Mouse (Mus musculus) hindbrain, embryonic 11.5 days (tissue): Measurements from ENCODE around the gene Pltp. TPM values are rescaled to one million over a fixed set of nuclear protein-coding genes. Genes with fewer than 3 reads are reported as not detected.

Experiments
- ATAC-seq: fragments of 200-750 bp; cut with Nextera tagmentation; 2 replicates; pipeline ENCODE4 v1.8.0; 2017; ENCODE audit warnings: mild to moderate bottlenecking, moderate TSS enrichment, moderate library complexity; ENCODE audit not compliant: low FRiP score
- DNase-seq: peaks from one replicate; pipeline ENCODE4 v3.0.0-alpha.2; 2015; ENCODE audit warnings: low spot score
- H3K27ac ChIP-seq: fragments of 300-500 bp; sonication (generic); 2 replicates; pipeline ENCODE4 v1.5.1; 2014; ENCODE audit warnings: mild to moderate bottlenecking, low read depth, low read length
- H3K27me3 ChIP-seq: fragments of 300-500 bp; sonication (generic); 2 replicates; pipeline ENCODE4 v1.6.1; 2014; ENCODE audit warnings: mild to moderate bottlenecking, low read length, moderate library complexity, mixed read lengths; ENCODE audit not compliant: control insufficient read depth, insufficient read depth
- H3K36me3 ChIP-seq: fragments of 300-500 bp; sonication (generic); 2 replicates; pipeline ENCODE4 v1.6.1; 2014; ENCODE audit warnings: mild to moderate bottlenecking, low read length, moderate library complexity, mixed read lengths; ENCODE audit not compliant: control insufficient read depth, insufficient read depth
- H3K4me1 ChIP-seq: fragments of 300-500 bp; sonication (generic); replicated peaks from 2 replicates; pipeline ENCODE4 v1.6.1; 2014; ENCODE audit warnings: low read length, mixed read lengths; ENCODE audit not compliant: control insufficient read depth, insufficient read depth
- H3K4me2 ChIP-seq: fragments of 300-500 bp; sonication (generic); replicated peaks from 2 replicates; pipeline ENCODE4 v1.6.1; 2014; ENCODE audit warnings: mild to moderate bottlenecking, low read depth, low read length
- H3K4me3 ChIP-seq: fragments of 300-500 bp; sonication (generic); 2 replicates; pipeline ENCODE4 v1.5.1; 2014; ENCODE audit warnings: low read depth, low read length
- H3K9ac ChIP-seq: fragments of 300-500 bp; sonication (generic); 2 replicates; pipeline ENCODE4 v1.6.1; 2014; ENCODE audit warnings: low read depth, low read length
- H3K9me3 ChIP-seq: fragments of 300-500 bp; sonication (generic); 2 replicates; pipeline ENCODE4 v1.6.1; 2016; ENCODE audit warnings: low read length; ENCODE audit not compliant: control insufficient read depth
- WGBS: fragments of 180-500 bp; shearing (Covaris S2); extraction: QIAGEN DNeasy Blood & Tissue Kit; methylation state at CpG from one replicate; pipeline ENCODE4 v1.1.7; 2014; 5-methylcytosine and 5-hydroxymethylcytosine counted together
- polyA plus RNA-seq: library from polyadenylated mRNA; unstranded; fragments of >200 nt; fragmentation: Nextera tagmentation; extraction: Ambion mirVana; gene quantifications from 2 replicates; pipeline ENCODE4 v1.2.1, GENCODE M21; 2014

Gene Pltp
- polyA plus RNA-seq, 1 experiment from 2014 or later = 67.6 TPM

DNA sequence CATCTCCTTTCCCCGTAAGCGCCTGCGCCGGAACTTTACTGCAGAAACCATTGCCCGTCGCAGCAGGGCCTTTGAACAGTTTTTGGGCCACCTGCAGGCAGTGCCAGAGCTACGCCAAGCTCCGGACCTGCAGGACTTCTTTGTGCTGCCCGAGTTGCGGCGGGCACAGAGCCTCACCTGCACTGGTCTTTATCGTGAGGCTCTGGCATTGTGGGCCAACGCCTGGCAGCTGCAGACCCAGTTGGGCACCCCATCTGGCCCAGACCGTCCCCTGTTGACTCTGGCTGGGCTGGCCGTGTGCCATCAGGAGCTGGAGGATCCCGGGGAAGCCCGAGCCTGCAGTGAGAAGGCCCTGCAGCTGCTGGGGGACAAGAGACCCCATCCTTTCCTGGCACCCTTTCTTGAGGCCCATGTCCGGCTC, 65.7 kb downstream of the Pltp start:
- Histone ChIP-seq H3K27ac (no peak overlapping the region), H3K9ac (no peak overlapping the region), H3K9me3 (no peaks in the 10 kb centered on the region), H3K36me3 (peaks cover 2% of the 10 kb centered on the region; the same call in 1 of the 2 replicates), H3K4me3 (no peak overlapping the region), H3K27me3 (no peaks in the 10 kb centered on the region), H3K4me2 (no peak overlapping the region), H3K4me1 (no peaks in the 10 kb centered on the region)
- no peak for DNase-seq
- no peak for ATAC-seq
- 95% methylated on average over 18 of the region's 18 CpGs for WGBS

DNA sequence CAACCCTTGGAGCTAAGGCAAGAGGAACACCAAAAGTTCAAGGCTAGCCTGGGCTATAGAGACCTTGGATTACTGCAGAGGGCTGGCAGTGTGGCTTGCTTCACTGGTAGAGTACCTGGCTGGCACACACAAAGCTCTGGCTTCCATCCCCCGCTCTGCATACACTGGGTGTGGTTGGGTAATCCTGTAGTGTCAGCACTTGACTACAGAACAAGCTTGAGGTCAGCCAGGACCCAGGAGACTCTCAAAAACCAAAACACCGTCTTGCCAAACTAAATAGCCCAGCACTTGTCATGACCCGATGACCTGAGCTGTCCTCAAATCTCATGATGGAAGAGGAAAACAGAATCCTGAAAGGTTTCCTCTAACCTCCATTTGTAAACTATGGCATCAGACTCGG, 67.1 kb downstream of the Pltp start:
- ATAC-seq = no peak

More for the DNA sequence above, 67.1 kb downstream of the Pltp start:
- peaks cover 2% of the 10 kb centered on the region; the same call in 1 of the 2 replicates for H3K36me3 ChIP-seq
- no peaks in the 10 kb centered on the region for H3K27me3 ChIP-seq
- no peak for DNase-seq
- H3K4me3 ChIP-seq = no peak overlapping the region
- H3K9me3 ChIP-seq = no peaks in the 10 kb centered on the region
- no peak overlapping the region for H3K9ac ChIP-seq
- peaks cover 2% of the 10 kb centered on the region; the same call in 1 of the 2 replicates for H3K4me1 ChIP-seq
- H3K4me2 ChIP-seq = no peak overlapping the region
- 88% methylated on average over 4 of the region's 4 CpGs for WGBS
- H3K27ac ChIP-seq = no peak overlapping the region

Other genes starting within 250 kb of the Pltp start
- gene Wfdc6b, start 244.2 kb downstream of the Pltp start, polyA plus RNA-seq = not detected in 2 replicates
- not detected in 2 replicates for gene Wfdc8, start 244.1 kb downstream of the Pltp start, polyA plus RNA-seq
- not detected in 2 replicates for gene Wfdc16, start 218.9 kb downstream of the Pltp start, polyA plus RNA-seq
- not detected in 2 replicates for gene Wfdc10, start 201.7 kb downstream of the Pltp start, polyA plus RNA-seq
- not detected in 2 replicates for gene Wfdc9, start 201.1 kb downstream of the Pltp start, polyA plus RNA-seq
- not detected in 2 replicates for gene Wfdc11, start 183.6 kb downstream of the Pltp start, polyA plus RNA-seq
- gene Wfdc13, start 172.6 kb downstream of the Pltp start, polyA plus RNA-seq = 0.24 TPM in 1 of 2 replicates, not detected in the other
- not detected in 2 replicates for gene Spint4, start 159.2 kb downstream of the Pltp start, polyA plus RNA-seq
- not detected in 2 replicates for gene Spint5, start 142.4 kb downstream of the Pltp start, polyA plus RNA-seq
- 0.53 and 1.0 TPM in 2 replicates for gene Wfdc3, start 111.8 kb downstream of the Pltp start, polyA plus RNA-seq
- gene Dnttip1, start 111.7 kb downstream of the Pltp start, polyA plus RNA-seq = 79.4 and 81.5 TPM in 2 replicates
- 498 and 520 TPM in 2 replicates for gene Ube2c, start 87.8 kb downstream of the Pltp start, polyA plus RNA-seq
- gene Tnnc2, start 77.7 kb downstream of the Pltp start, polyA plus RNA-seq = 4.8 and 7.1 TPM in 2 replicates
- 8.6 and 11.6 TPM in 2 replicates for gene Snx21, start 71.9 kb downstream of the Pltp start, polyA plus RNA-seq
- 11.9 and 12.8 TPM in 2 replicates for gene Acot8, start 52.8 kb downstream of the Pltp start, polyA plus RNA-seq
- 13.3 and 13.7 TPM in 2 replicates for gene Zswim3, start 52.6 kb downstream of the Pltp start, polyA plus RNA-seq
- gene Zswim1, start 35.0 kb downstream of the Pltp start, polyA plus RNA-seq = 22.9 and 23.0 TPM in 2 replicates
- gene Spata25, start 29.2 kb downstream of the Pltp start, polyA plus RNA-seq = not detected in 2 replicates
- 85.7 and 92.0 TPM in 2 replicates for gene Ctsa, start 24.8 kb downstream of the Pltp start, polyA plus RNA-seq
- gene Neurl2, start 24.3 kb downstream of the Pltp start, polyA plus RNA-seq = 3.0 and 4.4 TPM in 2 replicates
- 58.1 and 60.0 TPM in 2 replicates for gene Pcif1, start 21.6 kb upstream of the Pltp start, polyA plus RNA-seq
- 8.6 and 8.8 TPM in 2 replicates for gene Zfp335, start 54.0 kb upstream of the Pltp start, polyA plus RNA-seq
- gene Mmp9, start 83.1 kb upstream of the Pltp start, polyA plus RNA-seq = 1.3 TPM in 2 replicates
- gene Slc12a5, start 103.1 kb upstream of the Pltp start, polyA plus RNA-seq = 7.4 and 7.5 TPM in 2 replicates
- 79.0 and 79.5 TPM in 2 replicates for gene Ncoa5, start 177.2 kb upstream of the Pltp start, polyA plus RNA-seq
- 4.6 and 4.9 TPM in 2 replicates for gene Cd40, start 197.9 kb upstream of the Pltp start, polyA plus RNA-seq
- gene 1700025C18Rik, start 233.0 kb upstream of the Pltp start, polyA plus RNA-seq = not detected in 2 replicates